Mouse (Mus musculus) bone marrow, adult 2 months (tissue): ENCODE measurements around the gene Rhoh. TPM values are rescaled to one million over a fixed set of nuclear protein-coding genes. Genes with fewer than 3 reads are reported as not detected.
A peak's percentile ranks its signal among the peaks of the same experiment; 100 is the strongest.

ENCODE experiments used
- H3K27ac ChIP-seq: fragments of 200-500 bp; 2 replicates; pipeline ENCODE4 v1.5.1; 2012; ENCODE audit warnings: low read depth, mild to moderate bottlenecking, control low read depth, inconsistent platforms, low read length; ENCODE audit not compliant: control insufficient read depth, poor library complexity, insufficient read depth
- H3K4me1 ChIP-seq: fragments of 200-500 bp; 2 replicates; pipeline ENCODE4 v1.6.1; 2011; ENCODE audit warnings: low read length; ENCODE audit not compliant: control insufficient read depth, insufficient read depth
- H3K4me3 ChIP-seq: fragments of 200-500 bp; replicated peaks from 2 replicates; pipeline ENCODE3; 2011; ENCODE audit warnings: mild to moderate bottlenecking, low read depth, low read length, control low read depth; ENCODE audit not compliant: control insufficient read depth
- CTCF ChIP-seq: fragments of 200-500 bp; IDR thresholded peaks from 2 replicates; pipeline ENCODE4 v1.5.1; 2011; ENCODE audit warnings: low read length, control low read depth; ENCODE audit not compliant: control insufficient read depth, insufficient read depth
- POLR2A ChIP-seq: fragments of 200-500 bp; IDR thresholded peaks from 2 replicates; pipeline ENCODE4 v1.6.1; 2011; ENCODE audit warnings: low read depth, mild to moderate bottlenecking, control low read depth, low read length, borderline replicate concordance; ENCODE audit not compliant: control insufficient read depth
- WGBS: fragments of 180-500 bp; shearing (Covaris S2); methylation state at CpG from one replicate; pipeline ENCODE4 v1.1.7; 2018; 5-methylcytosine and 5-hydroxymethylcytosine counted together
- polyA plus RNA-seq: library from polyadenylated mRNA; stranded (reverse); fragments of >200 nt; gene quantifications from 2 replicates; pipeline ENCODE4 v1.2.4, GENCODE M21; 2011; ENCODE audit warnings: low replicate concordance; ENCODE audit not compliant: missing spikeins, insufficient read depth, insufficient read length

The Rhoh gene
- polyA plus RNA-seq, 1 experiment: 18.4 TPM

DNA sequence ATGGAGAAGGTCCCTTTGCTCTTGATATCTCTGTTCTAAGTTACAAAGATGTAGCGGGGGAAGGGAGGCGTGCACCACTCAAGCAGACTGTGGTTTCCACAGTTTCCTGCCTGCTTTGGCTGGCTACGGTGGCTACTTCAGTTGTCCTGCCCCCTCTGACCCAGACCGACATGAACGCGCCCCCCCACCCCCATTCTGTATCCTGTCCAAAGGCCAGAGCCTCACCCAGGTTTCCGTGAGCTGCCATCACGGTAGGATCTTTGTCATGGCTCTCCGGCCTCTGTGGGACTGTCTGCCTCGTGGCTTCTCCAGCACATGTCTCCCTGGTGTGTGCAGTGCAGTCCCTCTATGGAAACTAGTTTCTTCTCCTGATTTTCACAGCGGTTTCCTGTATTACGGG lies 58.3 kb downstream of the Rhoh start:
- no peak for TF ChIP-seq CTCF
- TF ChIP-seq POLR2A: no peak
- H3K4me3 ChIP-seq: no peak overlapping the region
- peaks cover 2% of the 10 kb centered on the region; the same call in 1 of the 2 replicates for H3K4me1 ChIP-seq
- WGBS: 8% methylated on average over 12 of the region's 12 CpGs
- peak overlapping the region; percentile 68; the same call in 1 of the 2 replicates for H3K27ac ChIP-seq

DNA sequence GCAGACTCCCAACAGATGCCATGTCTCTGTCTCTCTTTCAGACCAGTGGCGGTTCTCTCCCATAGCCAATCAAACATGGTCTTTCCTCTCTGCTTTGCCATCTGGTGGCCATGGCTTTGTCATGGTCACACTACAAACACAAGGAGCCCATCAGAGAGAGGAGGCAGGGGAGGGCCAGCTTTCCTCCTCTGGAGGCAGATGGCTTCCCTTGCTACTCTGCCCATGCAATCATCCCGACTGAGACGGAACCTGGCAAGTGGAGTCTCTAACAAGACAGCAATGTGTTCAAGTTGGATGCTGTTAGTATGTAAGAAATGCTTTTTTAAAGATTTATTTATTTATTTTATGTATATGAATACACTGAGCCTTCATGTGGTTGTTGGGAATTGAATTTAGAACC lies 58.9 kb downstream of the Rhoh start:
- Histone ChIP-seq H3K4me3 (no peak overlapping the region), H3K27ac (no peak overlapping the region), H3K4me1 (peaks cover 2% of the 10 kb centered on the region; the same call in 1 of the 2 replicates)
- WGBS: 80% methylated on average over 3 of the region's 3 CpGs
- TF ChIP-seq POLR2A (no peak), CTCF (no peak)

DNA sequence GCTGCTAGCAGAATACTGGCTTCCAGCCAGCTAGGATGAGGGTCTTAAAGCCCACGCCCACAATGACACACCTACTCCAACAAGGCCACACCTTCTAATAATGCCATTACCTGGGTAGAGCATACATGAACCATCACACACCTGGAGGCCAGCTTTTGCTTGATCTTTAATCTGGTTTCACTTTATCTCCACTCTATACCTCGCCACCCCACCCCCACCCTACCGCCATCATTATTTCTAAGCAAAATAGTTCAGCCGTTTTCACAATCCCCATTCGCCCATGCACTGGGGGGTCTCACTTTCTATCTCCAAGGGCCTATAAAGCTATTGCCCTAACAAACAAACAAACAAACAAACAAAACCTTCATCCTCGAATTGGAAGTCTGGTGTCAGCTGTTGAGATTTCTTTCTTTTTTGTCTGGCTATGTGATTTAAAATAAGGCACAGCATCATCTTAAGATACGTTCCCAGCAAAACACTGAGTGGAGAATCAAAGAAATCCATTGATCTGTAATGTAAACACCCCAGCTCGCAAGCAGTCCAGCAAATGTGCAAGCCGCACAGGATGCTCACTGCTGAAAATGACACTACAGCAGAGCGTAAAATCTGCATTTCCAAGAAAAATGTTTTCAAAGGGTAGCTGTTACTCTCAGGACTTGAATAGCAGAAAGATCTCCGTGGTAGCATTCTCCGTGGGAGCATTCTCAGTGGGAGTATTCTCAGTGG lies 59.9 kb downstream of the Rhoh start:
- WGBS: 77% methylated on average over 12 of the region's 12 CpGs
- Histone ChIP-seq H3K4me1 (peaks cover 2% of the 10 kb centered on the region; the same call in 1 of the 2 replicates), H3K27ac (no peak overlapping the region), H3K4me3 (no peak overlapping the region)
- TF ChIP-seq POLR2A (no peak), CTCF (no peak)

DNA sequence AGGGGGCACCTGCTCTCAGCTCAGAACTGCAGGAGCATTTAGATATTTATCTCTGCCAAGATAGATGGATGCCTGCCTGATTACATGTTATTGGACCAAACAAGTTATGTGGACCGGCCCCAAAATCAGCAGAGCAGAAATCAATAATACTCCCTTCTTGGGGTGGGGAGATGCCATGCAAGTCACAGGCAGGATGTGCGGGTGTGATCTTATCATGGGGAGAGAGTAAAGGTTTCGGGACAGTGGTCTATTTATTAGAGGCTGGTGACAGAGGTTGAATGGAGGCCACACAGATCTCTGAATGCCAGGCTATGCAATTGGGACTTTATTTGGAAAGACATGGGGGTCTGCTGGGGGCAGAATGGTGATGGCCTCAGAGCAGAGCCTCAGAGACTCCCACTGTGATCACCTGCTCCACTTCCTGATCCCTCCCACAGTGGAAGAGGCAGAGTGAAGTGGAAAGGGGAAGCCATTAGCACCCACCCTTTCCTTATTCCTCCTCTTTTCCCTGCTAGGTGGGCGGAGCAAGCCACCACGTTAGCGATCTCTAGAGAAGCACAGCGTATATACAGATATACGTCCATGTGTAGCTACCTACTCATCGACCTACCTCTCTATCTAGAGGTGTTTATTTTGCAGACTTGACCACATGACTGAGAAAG lies 60.6 kb downstream of the Rhoh start:
- peaks cover 2% of the 10 kb centered on the region; the same call in 1 of the 2 replicates for H3K4me1 ChIP-seq
- WGBS: 58% methylated on average over 9 of the region's 9 CpGs

DNA sequence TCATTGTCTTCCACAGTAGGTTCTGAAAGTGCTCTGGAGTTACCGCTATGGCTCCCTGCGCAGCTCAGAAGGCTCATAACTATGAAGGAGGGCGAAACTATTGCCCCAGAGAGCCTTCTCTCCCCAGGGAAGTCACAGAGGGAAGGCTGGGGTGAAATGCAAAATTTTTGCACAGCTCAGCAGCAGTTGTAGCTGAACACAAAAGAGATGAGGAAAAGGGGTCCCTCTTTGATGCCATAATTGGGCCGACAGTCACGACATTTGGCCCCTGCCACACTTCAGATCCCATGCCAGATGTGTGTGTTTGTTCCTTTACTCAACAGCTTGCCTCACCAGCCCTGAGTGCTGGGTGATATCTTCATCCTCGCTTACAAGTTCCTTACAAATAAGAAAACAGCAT lies 65.7 kb downstream of the Rhoh start:
- TF ChIP-seq CTCF: no peak
- TF ChIP-seq POLR2A: no peak
- no peak overlapping the region for H3K4me3 ChIP-seq
- WGBS: 67% methylated on average over 6 of the region's 6 CpGs
- H3K4me1 ChIP-seq: peaks cover 3% of the 10 kb centered on the region
- H3K27ac ChIP-seq: peak overlapping the region; percentile 1; the same call in 1 of the 2 replicates

More for the DNA sequence above, 60.6 kb downstream of the Rhoh start:
- no peak overlapping the region for H3K27ac ChIP-seq
- TF ChIP-seq CTCF (no peak), POLR2A (no peak)
- no peak overlapping the region for H3K4me3 ChIP-seq

DNA sequence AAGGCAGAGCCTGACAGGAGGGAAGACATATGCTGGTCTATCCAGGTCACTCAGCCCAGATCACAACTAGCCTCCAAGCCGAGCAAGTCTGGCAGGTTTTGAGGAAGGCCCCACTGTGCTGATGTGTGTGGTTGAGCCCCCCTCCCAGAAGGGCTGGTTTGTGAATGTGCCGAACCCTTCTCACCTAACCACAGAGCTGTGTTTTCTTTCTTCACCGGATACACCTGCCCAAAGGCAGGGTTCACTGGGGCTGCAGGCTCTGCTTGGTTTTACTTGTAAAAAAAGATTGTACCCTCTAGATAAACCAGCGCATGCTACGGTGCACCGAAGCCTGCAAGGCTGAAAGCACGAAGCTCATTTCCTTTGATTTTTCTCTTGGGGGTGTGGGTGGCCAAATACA lies 68.1 kb downstream of the Rhoh start:
- TF ChIP-seq POLR2A: no peak
- TF ChIP-seq CTCF: no peak
- Histone ChIP-seq H3K4me3 (no peak overlapping the region), H3K27ac (no peak overlapping the region; the same call in 1 of the 2 replicates), H3K4me1 (peaks cover 3% of the 10 kb centered on the region)
- 6% methylated on average over 7 of the region's 7 CpGs for WGBS

DNA sequence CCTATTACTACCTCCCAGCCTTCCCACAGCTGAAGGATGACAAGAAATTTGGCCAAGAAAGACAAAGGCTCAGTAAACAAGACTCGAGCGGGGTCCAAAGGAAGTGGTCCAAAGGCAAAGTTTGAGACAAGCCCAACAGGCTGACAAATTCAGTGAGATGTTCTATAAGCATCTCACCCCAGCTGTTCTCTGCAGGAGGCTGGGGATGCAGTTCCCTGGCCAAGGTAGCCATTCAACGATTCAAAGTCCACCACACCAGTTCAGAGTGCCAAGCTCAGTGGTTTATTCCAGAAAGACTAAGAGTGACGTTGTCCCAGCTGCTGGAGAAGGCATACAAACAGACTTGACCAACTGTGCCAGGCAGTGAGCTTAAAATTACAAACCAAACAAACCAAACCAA lies 69.2 kb downstream of the Rhoh start:
- 50% methylated on average over 4 of the region's 4 CpGs for WGBS
- TF ChIP-seq POLR2A (no peak), CTCF (no peak)

DNA sequence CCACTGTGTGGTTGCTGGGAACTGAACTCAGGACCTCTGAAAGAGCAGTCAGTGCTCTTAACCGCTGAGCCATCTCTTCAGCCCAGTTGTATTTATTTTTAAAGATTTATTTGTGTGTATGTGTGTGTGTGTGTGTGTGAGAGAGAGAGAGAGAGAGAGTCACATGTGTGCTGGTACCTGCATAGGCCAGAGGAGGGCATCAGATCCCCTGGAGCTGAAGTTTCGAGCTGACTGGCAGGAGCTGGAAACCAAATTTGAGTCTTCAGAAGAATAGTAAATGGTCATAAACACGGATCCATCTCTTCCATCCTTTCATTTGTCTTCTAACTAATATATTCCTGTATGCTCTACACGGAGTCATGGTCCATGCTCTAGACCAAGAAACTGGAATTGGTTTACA lies 72.2 kb downstream of the Rhoh start:
- H3K4me1 ChIP-seq: peaks cover 3% of the 10 kb centered on the region
- 83% methylated on average over 4 of the region's 4 CpGs for WGBS
- H3K4me3 ChIP-seq: no peak overlapping the region
- no peak overlapping the region for H3K27ac ChIP-seq
- TF ChIP-seq CTCF: no peak

More for the DNA sequence above, 69.2 kb downstream of the Rhoh start:
- peaks cover 3% of the 10 kb centered on the region for H3K4me1 ChIP-seq
- no peak overlapping the region for H3K4me3 ChIP-seq
- peak overlapping the region; percentile 28 for H3K27ac ChIP-seq

DNA sequence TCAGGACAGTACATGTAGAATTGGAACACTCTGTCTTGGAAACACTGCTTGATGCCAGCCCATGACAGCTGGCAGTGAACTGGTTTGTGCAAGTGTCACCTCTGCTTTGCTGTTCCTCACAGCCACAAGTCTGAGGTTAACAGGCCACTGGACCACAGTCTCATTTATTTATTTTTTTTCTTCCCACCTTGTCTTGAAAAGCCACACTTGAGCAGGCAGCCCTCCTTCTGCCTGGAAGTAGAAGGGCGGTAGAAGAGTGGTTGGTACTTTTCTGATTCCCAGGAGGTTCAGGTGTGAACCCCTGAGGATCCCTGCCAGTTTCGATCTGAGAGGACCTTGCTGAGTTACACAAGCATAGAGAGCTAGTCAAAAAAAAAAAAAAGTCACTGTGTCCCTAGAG lies 72.8 kb downstream of the Rhoh start:
- no peak overlapping the region for H3K4me3 ChIP-seq
- no peak overlapping the region for H3K27ac ChIP-seq
- 46% methylated on average over 2 of the region's 2 CpGs for WGBS
- TF ChIP-seq POLR2A (no peak), CTCF (no peak)
- peaks cover 3% of the 10 kb centered on the region for H3K4me1 ChIP-seq
